Mouse (Mus musculus): ENCODE data around the gene Fadd.
A peak's percentile ranks its signal among the peaks of the same experiment; 100 is the strongest.

Gene Fadd

GRCm38 (mm10) chr7:144582284-144582980 lies at the start of gene Fadd:
Gene Fadd, minus strand, starts transcription at chr7:144582463.
- DNase-seq = peak; percentile 92 to 93

- no peak for DNase-seq
Measured at GRCm38 (mm10) chr7:144630622-144631021, 48.4 kb upstream of the Fadd start.

DNA sequence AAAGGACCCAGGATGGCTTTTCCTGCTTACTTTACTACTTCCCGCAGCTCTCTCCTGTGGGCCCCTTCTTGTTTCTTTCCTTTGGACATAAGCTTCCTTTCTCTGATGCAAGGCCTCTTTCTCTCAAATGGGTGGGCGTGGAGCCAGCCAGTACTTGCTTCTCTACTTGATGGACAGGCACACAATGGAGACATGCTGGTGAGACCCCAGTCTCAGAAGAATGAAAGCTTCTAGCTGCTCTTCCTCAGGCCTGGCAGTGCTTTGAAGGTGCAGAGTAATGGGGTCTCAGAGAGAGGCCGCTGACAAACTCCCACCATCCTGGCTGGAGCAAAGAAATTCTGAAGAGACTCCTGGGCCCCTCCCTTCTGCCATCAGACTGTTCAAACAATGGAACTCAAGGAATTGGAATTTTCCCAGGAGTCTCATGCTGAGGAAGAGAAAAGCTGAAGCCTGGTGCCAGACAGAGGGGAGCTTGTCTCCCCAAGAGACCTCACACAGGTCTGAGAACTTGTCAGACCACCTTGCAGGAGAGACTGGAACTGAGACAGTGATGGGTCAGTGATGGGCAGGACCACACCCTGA lies 46.2 kb upstream of the Fadd start:
- DNase-seq = no peak

DNA sequence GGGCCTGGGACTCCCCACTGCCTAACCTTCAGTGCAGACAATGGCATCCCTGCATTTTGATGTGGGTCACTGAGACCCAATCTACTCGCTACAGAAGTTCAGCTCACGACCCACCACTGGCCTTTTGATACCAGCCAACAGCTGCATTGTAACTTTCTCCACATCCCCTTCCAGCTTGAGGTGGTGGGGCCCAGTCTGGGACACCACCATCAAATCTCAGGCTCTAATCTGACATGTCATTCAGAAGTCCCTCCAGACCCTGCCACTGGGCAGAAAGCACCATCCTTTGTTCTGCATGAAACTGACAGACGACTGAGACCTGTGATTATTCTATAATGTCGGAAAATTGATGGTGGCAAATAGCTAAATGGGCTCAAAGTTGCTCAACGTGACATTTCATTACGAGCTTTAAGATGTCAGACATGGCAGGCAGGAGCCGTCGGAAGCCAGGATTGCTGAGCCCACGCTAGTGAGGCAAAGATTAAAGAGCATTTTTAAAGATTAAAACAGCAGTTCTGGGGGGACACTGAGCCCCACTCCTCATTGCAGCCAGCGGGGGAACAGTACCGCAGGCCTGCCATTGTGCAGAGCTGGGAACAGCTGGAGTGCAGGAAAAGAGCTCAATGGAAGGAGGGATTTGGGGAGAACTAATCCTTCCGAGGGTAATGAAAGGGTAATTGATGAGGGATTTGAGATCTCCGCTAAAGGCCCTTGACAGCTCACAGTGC lies 45.5 kb upstream of the Fadd start:
- DNase-seq = no peak

- no peak for DNase-seq
Measured at GRCm38 (mm10) chr7:144626042-144626441, 43.8 kb upstream of the Fadd start.

GRCm38 (mm10) chr7:144620721-144621681 lies 38.7 kb upstream of the Fadd start:
- no peak for DNase-seq

GRCm38 (mm10) chr7:144620315-144620714 lies 38.1 kb upstream of the Fadd start:
- DNase-seq = no peak

DNA sequence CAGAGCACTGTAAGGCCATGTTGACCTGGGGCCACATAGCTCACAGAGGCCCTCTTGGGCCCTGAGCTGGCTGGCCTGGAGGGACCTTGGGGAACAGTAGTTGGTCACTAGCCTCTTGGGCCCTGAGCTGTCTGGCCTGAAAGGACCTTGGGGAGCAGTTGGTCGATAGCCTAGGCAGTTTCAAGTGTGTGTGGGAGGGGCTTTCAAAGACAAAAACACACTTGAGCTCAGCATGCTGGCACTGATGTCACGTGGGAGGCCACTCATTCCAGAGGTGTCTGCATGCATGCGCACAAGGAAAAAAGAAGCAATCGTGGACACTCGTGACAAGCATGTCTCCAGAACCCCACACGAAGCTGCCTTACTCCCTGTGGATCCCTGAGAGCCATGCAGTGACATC lies 33.1 kb upstream of the Fadd start:
- DNase-seq = no peak

- DNase-seq = no peak
Measured at GRCm38 (mm10) chr7:144612829-144613228, 30.6 kb upstream of the Fadd start.

- no peak for DNase-seq
Measured at GRCm38 (mm10) chr7:144612351-144612750, 30.1 kb upstream of the Fadd start.

GRCm38 (mm10) chr7:144611595-144611994 lies 29.3 kb upstream of the Fadd start:
- DNase-seq = no peak

GRCm38 (mm10) chr7:144609568-144609967 lies 27.3 kb upstream of the Fadd start:
- DNase-seq = no peak

DNA sequence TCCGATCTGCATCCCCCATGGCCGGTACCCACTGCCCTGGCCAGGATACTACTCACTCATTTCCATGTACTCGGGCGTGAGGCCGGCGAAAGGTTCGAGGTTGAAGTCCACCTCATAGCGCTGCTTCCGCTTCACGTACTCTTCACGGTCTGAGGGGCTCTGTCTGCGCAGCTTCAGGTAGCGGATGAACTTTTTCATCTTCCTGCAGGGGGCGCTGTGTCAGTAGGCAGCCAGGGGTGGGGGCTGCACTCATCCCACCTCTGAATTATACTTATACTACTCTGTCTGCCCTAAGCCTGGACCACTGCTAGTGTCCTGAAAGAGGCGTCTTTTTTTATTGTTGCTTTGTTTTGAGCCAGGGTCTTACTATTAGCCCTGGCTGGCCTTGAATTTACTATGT lies 25.6 kb upstream of the Fadd start:
- DNase-seq = no peak

- no peak for DNase-seq
Measured at GRCm38 (mm10) chr7:144604735-144605134, 22.5 kb upstream of the Fadd start.

DNA sequence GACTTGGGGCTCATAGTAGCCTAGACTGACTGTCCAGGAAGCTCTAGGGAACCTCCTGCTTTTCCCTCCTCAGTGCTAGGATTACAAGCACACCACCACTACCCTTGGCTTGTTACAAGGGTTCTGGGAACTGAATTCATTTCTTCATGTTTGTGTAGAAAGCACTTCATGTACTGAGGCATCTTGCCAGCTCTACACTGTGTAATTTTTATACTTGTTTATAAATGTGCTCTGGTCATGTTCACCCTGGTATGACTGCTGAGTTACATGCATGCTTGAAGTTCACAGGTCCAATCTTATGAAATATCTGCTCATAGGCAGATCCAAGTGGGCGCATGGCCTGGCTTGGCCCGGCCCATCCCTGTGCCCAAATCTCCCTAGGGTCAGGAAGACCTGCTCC lies 22.0 kb upstream of the Fadd start:
- no peak for DNase-seq

GRCm38 (mm10) chr7:144600333-144600900 lies 18.2 kb upstream of the Fadd start:
- no peak for DNase-seq

- DNase-seq = no peak
Measured at GRCm38 (mm10) chr7:144589508-144589907, 7.2 kb upstream of the Fadd start.

GRCm38 (mm10) chr7:144587291-144587690 lies 5.0 kb upstream of the Fadd start:
- DNase-seq = peak; percentile 22 to 24

DNA sequence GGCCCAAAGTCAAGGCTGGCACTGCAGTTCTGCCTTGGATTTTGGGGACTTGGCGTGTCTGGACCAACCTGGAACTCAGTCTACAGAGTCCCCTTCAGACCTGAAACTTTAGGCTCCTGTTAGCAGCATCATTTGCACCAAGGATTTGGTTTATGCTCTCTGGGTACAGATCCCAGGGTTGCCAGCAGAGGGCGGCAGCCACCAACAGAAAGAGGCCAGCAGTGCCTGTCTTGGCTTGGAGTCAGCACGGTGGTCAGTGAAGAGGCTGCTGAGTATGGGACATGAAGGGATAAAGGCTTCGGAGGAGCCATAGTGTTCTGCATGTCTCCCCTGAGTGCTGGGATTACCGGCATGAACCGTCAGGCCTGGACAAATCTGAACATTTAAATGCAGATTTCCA lies 3.4 kb upstream of the Fadd start:
- peak; percentile 52 to 65 for DNase-seq

GRCm38 (mm10) chr7:144583619-144584018 lies 1.4 kb upstream of the Fadd start:
- peak; percentile 63 to 65 for DNase-seq

GRCm38 (mm10) chr7:144581559-144582283 lies 542 bp downstream of the Fadd start:
- DNase-seq = peak; percentile 59 to 66

DNA sequence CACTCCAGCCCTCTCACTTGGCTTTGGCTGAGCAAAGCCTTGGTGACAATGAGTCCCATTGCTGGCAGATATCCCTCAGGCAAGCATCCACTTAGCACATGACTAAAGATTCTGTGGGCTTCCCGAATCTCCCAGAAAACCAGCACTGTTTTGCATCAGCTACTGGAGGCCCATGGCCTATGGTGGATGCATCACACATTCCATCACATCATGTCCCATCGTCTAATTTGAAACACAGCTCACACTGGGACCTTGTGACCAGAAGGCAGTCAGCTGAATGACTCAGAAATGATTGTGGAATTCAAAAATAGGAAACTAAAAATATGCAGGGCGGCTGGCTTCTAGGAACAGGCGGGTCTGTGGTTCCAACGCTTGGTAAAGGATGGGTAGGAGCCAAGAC lies 4.4 kb downstream of the Fadd start:
- DNase-seq = no peak

All from cerebellum, adult 18-20 months (tissue).